Mouse (Mus musculus): ENCODE results near the gene Olfr539. TPM values are rescaled to one million over a fixed set of nuclear protein-coding genes. Genes with fewer than 3 reads are reported as not detected.
"Not testable (repeated sequence)": the region's sequence is repeated elsewhere in the genome, so short reads cannot be mapped to it uniquely, and the experiment has no call there.

Olfr539 gene
- not detected for total RNA-seq (2021)
- long read RNA-seq, experiment 1 = 0 reads
- long read RNA-seq, experiment 2 = 0 reads

DNA sequence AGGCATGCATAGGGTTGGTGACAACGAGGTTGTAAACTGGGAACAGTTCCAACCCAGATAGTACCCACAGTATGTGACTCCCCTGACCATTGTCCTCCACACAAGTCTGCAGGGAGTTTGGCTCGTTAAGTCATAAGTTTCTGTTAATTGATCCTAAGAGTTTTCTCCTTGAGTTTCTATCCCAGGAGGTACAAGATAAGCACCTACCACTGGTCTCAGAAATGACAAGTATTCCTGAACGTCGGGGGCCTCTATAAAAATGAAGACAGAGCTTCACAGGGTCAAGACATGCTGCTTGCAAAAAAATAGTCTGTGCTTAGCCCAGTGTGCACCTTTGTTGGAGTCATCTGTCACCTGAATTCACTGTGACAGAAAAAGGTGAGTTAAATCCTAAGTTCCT lies at the start of gene Olfr539:
TSS of gene Olfr539 (plus strand) at position 301 of the 400 bp plus-strand sequence.
- intact Hi-C loops (cut with DNase I; ENCODE audit: low total_unique reads) = no loop called here

DNA sequence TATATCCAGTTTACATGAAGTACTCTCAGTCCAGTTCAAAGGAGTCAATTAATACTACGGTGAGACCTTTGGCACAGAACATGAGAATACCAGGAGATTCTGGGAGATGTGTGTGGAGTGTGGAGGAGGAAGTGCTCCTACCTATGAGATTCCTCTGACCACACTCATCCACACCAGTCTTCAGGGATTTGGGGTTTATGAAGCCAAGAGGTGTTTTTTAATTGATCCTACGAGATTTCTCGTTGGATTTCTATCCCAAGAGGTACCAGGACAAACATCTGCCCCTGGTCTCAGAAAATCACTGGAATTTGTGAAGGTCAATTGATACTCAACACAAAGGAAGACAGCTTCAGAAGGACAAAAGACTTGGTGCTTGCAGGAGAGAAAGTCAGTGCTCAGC lies 31.1 kb upstream of the Olfr539 start, which contains the start of gene Olfr61:
TSS of gene Olfr61 (plus strand) at position 301 of the 400 bp plus-strand sequence.
- DNase-seq; intact Hi-C loops (cut with DNase I; ENCODE audit: low total_unique reads): not testable (repeated sequence)

More for the DNA sequence above, at the start of gene Olfr539:
- no peak for DNase-seq

DNA sequence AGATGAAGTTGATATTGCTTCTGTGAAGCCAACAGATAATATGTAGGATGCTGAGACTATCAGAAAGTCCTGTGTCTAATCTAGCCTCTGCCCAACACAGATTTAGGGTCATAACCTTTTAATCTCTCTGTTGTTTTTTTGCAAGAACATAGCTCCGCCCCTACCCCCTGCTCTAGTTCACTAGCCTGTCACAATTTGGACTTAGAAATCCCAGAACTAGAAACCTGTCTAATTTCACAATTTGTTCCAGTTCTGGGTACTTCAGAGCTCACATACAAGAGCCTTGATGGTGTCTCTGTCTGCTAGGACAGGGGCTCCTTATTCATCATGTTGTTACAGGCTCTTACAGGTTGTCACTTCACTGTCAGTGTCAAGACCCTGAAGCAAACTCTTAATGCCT lies 29.2 kb upstream of the Olfr539 start:
- intact Hi-C loops (cut with DNase I; ENCODE audit: low total_unique reads) = no loop called here

DNA sequence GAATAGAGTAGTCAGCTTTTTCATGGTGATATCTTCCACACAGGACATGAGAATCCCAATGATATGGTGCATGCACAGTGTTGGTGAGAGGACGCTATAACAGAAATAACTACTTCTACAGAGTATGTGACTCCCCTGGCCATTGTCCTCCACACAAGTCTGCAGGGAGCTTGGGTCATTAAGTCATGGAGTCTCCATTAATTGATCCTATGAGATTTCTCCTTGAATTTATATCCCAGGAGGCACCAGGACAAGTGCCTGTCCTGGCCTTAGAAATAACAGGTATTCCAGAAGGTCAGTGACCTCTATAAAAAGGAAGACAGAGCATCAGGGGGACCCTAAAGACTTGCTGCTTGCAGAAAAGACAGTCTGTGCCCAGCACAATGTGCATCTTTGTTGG lies 13.6 kb upstream of the Olfr539 start, which contains the start of gene Olfr53:
TSS of gene Olfr53 (plus strand) at position 301 of the 400 bp plus-strand sequence.
- no peak for DNase-seq
- intact Hi-C loops (cut with DNase I; ENCODE audit: low total_unique reads) = no loop called here

More for the DNA sequence above, 29.2 kb upstream of the Olfr539 start:
- no peak for DNase-seq

DNA sequence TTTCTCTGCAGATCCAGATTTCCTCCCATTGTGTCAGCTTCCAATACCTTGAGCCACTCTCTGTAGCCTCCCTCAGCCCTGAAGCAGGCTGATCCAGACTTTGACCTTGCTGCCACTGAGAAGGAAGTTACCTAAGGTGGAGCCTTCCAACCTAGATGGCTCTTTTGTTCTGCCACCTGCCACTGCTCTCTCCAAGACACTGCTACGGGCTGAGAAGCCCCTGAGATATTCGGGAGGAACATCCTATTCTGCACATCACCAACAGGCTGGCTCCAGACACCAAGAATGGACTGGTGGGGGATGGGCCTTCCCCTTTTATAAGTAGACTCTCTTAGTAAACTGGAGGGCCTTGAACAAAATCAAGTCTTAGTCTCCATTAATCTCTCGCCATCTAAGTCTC lies 11.0 kb downstream of the Olfr539 start:
- DNase-seq; intact Hi-C loops (cut with DNase I; ENCODE audit: low total_unique reads): not testable (repeated sequence)

DNA sequence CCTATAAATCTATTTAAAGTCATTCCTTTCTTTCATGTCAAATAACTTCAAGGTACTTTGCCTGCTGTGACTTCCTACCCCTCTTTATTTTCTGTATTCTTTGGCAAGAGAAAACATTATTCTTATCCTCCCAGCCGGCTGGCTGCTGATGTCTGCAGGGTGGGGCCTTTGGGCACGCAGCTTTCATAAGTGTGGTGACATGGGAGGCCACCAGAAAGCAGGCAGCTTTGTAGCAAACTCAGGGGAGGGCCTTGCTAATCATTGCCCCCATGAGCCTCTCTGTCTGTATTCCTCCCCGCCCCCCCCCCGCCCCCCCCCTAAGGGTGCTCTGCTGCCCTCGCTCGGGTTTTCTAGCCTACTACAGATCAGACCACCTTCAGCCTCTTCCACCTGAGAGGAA lies 16.1 kb downstream of the Olfr539 start:
- no peak for DNase-seq
- intact Hi-C loops (cut with DNase I; ENCODE audit: low total_unique reads) = no loop called here

DNA sequence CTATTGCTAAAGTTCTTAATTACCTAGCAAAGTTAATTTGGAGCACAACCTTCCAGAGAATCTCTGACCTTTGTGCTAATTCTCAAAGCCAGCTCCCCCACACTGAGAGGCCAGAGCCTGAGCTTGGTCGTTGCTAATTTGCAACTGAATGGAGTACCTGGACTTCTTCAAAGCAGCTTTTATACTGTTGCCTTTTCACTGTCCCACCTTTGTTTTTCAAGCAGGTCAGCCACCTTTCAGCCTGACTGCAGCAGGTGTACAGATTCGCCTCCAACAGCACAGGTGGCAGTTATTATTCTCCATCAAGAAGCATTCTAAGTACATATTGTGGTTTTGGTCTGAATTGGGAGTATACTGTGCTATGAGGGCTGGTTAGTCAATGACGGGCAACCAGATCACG lies 19.9 kb downstream of the Olfr539 start:
- intact Hi-C loops (cut with DNase I; ENCODE audit: low total_unique reads); DNase-seq: not testable (repeated sequence)

DNA sequence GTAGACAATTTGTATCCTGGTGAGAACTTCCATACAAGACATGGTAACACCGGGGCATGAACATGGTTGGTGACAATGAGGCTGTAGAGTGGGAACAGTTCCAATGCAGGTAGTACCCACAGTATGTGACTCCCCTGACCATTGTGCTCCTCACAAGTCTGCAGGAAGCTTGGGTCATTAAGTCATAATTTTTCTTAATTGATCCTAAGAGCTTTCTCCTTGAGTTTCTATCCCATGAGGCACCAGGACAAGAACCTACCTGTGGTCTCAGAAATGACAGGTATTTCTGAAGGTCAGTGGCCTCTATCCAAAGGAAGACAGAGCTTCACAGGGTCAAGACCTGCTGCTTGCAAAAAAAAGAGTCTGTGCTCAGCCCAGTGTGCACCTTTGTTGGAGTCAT lies 21.9 kb downstream of the Olfr539 start, which contains the start of gene Olfr45:
TSS of gene Olfr45 (plus strand) at position 301 of the 400 bp plus-strand sequence.
- DNase-seq = no peak
- intact Hi-C loops (cut with DNase I; ENCODE audit: low total_unique reads) = no loop called here

DNA sequence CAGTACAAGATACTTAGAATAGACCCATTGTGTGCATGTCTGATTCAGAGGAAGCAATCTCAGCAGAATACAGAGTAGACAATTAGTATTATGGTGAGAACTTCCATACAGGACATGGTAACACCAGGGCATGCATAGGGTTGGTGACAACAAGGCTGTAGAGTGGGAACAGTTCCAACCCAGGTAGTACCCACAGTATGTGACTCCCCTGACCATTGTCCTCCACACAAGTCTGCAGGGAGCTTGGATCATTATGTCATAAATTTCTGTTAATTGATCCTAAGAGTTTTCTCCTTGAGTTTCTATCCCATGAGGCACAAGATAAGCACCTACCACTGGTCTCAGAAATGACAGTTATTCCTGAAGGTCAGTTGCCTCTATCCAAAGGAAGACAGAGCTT lies 37.2 kb downstream of the Olfr539 start, which contains the start of gene Olfr541:
TSS of gene Olfr541 (plus strand) at position 301 of the 400 bp plus-strand sequence.
- DNase-seq = no peak

DNA sequence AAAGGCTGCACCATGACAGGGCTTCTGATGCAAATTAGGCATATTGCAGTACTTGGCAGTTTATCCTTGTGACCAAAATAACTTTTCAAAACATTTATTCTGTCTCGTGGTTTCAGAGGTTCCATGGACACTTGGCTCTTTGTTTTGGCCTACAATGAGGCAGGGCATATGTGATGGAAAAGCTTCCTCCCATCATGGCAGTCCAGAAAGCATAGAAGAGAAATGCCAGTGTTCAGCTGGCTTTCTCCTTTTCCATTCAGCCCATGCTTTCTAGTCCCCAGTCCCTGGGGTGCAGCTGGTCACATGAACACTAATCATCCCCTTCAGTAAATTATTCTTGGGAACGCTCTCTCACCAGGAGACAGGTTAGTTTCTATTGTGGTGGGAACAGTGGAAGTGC lies 46.6 kb downstream of the Olfr539 start:
- no peak for DNase-seq
- intact Hi-C loops (cut with DNase I; ENCODE audit: low total_unique reads) = no loop called here

More for the DNA sequence above, 37.2 kb downstream of the Olfr539 start, which contains the start of gene Olfr541:
- intact Hi-C loops (cut with DNase I; ENCODE audit: low total_unique reads) = no loop called here

DNA sequence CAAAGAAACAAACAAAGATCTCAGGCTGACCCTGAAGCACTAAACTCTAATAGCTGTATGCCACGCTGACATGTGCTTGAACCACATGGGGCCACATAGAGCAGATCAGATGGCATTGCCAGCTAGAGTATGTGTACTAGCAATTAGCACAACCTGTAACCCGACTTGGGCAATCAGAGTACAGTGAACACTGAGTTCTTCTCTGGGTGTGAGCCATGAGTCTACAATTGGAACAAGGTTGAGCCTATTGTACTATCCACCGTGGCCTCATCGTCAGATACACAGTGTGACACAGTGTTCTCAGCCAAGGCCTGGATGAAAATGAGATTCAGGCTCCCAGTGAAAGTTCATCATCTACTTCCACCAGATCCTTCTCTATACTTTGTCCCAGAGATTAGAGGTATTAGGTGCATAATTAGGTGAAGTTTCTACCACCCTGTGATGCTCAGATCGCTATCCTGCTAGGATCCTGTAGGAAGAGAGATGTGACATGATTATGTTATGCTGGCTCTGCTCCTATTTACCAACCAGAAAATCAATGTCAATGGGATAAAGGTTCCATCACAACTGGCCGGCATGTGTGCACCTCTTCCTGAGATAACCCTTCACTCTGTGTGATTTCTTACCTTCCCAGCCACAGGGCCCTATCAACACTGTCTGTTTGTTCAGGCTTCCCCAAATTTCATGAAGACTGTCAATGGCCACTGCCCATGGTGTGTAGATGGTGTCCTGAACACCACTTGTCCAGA lies 48.0 kb downstream of the Olfr539 start:
- DNase-seq = no peak
- intact Hi-C loops (cut with DNase I; ENCODE audit: low total_unique reads) = no loop called here

DNA sequence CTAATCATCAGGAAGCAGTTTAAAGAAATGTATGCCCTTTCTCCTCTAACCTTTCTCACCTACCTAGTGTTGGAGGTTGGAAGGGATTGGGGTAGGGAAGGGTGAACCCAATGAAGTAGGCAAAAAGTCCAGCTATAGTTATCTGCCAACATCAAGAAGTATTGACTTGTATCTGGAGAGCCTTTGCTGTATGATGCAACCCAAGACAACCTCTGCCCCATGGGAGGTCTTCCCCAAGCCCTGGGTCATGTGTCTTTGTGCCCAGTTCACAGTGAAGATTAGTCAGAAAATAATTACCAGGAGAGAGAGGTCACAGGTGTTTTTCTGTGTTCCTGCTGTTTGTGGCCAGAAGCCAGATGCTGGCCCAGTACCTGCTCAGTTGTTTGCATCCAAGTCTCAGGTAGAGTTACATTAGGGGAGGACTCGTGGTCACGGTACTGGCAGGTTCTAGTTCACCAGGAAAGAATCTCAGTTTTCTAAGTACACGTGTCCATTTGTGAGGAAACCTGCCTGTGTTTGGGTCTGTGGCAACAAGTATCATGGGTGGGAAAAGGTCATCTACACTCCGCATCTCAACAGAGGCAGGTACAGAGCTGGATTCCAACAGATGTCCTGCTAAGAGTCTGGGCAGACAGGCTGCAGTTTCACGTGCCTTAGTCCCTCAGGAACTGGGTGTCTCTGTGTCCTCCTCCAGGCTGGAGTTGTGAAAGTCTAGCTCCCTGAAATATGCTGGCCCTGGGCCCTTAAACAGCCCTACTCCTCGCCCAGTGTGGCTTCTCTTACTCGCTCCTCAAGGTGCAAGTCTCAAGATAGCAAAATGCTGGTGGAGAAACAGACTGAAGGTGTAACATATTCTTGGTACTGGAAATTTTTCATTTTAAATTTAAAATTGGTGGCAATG lies 57.7 kb downstream of the Olfr539 start:
- no peak for DNase-seq
- intact Hi-C loops (cut with DNase I; ENCODE audit: low total_unique reads) = no loop called here

DNA sequence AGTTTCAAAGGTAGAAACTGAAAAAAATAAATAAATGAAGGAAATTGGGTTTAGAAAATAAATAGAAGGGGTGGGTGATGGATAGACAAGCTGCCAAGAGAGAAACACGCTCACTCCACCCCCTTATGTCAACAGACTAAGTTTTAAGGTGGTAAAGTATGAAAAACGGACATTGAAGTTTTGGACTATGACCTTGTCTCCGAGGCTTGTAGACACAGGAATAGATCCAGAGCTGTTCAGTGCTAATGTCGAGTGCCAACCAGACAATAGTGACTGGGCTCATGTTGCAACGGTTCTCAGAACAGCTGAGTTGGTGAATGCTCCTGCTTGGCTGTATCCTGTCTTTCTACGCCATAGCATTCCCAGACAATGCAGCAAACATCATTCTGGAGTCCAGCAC lies 61.4 kb downstream of the Olfr539 start:
- no peak for DNase-seq
- intact Hi-C loops (cut with DNase I; ENCODE audit: low total_unique reads) = no loop called here

DNA sequence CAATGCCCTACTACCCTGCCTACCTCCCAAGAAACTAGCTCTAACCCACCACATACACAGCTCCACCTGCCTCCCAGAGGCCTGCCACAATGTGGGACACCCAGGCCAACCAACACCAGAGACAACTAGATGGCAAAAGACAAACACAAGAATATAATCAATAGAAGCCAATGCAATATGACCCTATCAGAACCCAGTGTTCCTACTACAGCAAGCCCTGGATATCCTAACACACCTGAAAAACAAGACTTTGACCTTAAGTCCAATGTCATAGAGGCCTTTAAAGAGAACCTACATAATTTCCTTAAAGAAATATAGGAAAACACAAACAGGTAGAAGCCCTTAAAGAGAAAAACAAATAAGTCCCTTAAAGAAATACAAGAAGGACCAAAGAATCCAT lies 65.8 kb downstream of the Olfr539 start:
- DNase-seq = no peak
- intact Hi-C loops (cut with DNase I; ENCODE audit: low total_unique reads) = no loop called here

Other genes with a start within 250 kb of the Olfr539 start
- not detected for gene Olfr532, start 238.3 kb upstream of the Olfr539 start, total RNA-seq (2021)
- gene Olfr533, start 196.6 kb upstream of the Olfr539 start, total RNA-seq (2021) = not detected
- gene Olfr535, start 175.7 kb upstream of the Olfr539 start, total RNA-seq (2021) = not detected
- gene Olfr536, start 152.5 kb upstream of the Olfr539 start, total RNA-seq (2021) = not detected
- not detected for gene Olfr538, start 92.0 kb upstream of the Olfr539 start, total RNA-seq (2021)
- gene Olfr46, start 58.7 kb upstream of the Olfr539 start, total RNA-seq (2021) = not detected
- gene Olfr61, start 31.0 kb upstream of the Olfr539 start, total RNA-seq (2021) = not detected
- gene Olfr53, start 13.5 kb upstream of the Olfr539 start, total RNA-seq (2021) = not detected
- not detected for gene Olfr45, start 22.0 kb downstream of the Olfr539 start, total RNA-seq (2021)
- gene Olfr541, start 37.3 kb downstream of the Olfr539 start, total RNA-seq (2021) = not detected
- gene Cyp2e1, start 103.8 kb downstream of the Olfr539 start, total RNA-seq (2021) = under 1 TPM; 0.21 to 0.33 TPM
- gene Syce1, start 127.9 kb downstream of the Olfr539 start, total RNA-seq (2021) = not detected
- gene Zfp941, start 162.2 kb downstream of the Olfr539 start, total RNA-seq (2021) = not detected
- gene Urah, start 175.1 kb downstream of the Olfr539 start, total RNA-seq (2021) = not detected
- not detected for gene Scgb1c1, start 185.6 kb downstream of the Olfr539 start, total RNA-seq (2021)
- not detected for gene Odf3, start 187.9 kb downstream of the Olfr539 start, total RNA-seq (2021)
- not detected for gene Gm45785, start 196.4 kb downstream of the Olfr539 start, total RNA-seq (2021)
- gene Ric8a, start 197.0 kb downstream of the Olfr539 start, total RNA-seq (2021) = 10 to 100 TPM; 13.9 to 16.2 TPM
- 10 to 100 TPM in 1 of 2 experiments, 1 to 10 TPM in 1; 8.3 to 11.1 TPM for gene Bet1l, start 197.6 kb downstream of the Olfr539 start, total RNA-seq (2021)
- gene Psmd13, start 222.0 kb downstream of the Olfr539 start, total RNA-seq (2021) = 10 to 100 TPM; 93.5 to 94.2 TPM
- gene Sirt3, start 222.4 kb downstream of the Olfr539 start, total RNA-seq (2021) = 10 to 100 TPM; 19.5 to 24.7 TPM
- 1,000 to 10,000 TPM; 1,269 to 1,458 TPM for gene Cox8b, start 240.5 kb downstream of the Olfr539 start, total RNA-seq (2021)